Mouse (Mus musculus): ENCODE measurements around the gene Itga10. TPM values are rescaled to one million over a fixed set of nuclear protein-coding genes. Genes with fewer than 3 reads are reported as not detected.

Gene Itga10
- polyA plus RNA-seq, 1 experiment, result 0.49 TPM

DNA sequence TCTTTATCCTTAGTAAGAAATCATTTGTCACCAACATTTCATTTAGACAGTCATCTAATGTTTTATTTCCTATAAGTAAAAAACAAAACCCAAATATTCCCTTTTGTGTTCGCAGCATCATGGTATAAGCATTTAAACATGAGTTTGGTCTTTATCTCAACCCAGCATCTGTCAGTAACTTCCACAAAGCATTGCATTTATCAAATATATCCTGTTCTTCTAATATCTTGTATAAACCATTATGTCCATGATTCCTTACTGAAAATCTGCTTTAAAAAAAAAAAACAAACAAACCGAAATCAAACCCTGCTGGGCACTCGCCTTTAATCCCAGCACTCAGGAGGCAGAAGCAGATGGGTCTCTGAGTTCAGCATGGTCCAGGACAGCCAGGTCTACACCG is 38.8 kb upstream of the Itga10 start:
- 86% methylated on average over 4 of the region's 4 CpGs for WGBS

DNA sequence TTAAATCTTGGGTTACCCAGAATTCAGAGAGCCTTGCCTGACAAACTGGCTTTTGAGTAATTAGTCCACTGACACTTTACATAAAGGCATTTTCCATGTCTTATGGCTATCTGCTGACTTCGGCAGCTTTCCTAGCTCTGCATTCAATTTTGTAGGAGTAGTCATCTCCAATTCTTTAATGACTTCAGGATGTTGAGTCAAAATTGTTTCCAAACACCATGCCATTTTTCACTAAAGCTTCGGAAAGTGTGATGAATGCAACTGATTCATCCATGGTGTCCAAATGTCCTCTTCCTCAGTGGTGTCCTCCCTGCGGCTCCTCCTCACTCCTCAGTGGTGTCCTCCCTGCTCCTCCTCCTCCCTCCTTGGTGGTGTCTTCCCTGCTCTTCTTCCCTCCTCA is 27.4 kb upstream of the Itga10 start:
- Histone ChIP-seq H3K36me3 (ENCODE audit: control insufficient read depth, insufficient read depth, low read length) (peaks cover 9% of the 10 kb centered on the region), H3K27ac (ENCODE audit: insufficient read depth, low read depth, low read length) (no peak overlapping the region), H3K27me3 (ENCODE audit: control insufficient read depth, insufficient read depth, low read length) (no peaks in the 10 kb centered on the region), H3K4me3 (ENCODE audit: low read depth, low read length) (no peak overlapping the region), H3K4me1 (ENCODE audit: control insufficient read depth, insufficient read depth, insufficient read length, low read length) (no peaks in the 10 kb centered on the region)
- TF ChIP-seq POLR2A (IDR thresholded peaks at IDR 0.05; ENCODE audit: low read depth, low read length) (no peak), CTCF (IDR thresholded peaks at IDR 0.05; ENCODE audit: extremely low read depth, insufficient read length, insufficient replicate concordance, low read depth, low read length) (no peak)
- 91% methylated on average over 3 of the region's 3 CpGs for WGBS

More for the DNA sequence above, 38.8 kb upstream of the Itga10 start:
- no peaks in the 10 kb centered on the region for H3K36me3 ChIP-seq (ENCODE audit: control insufficient read depth, insufficient read depth, low read length)
- TF ChIP-seq POLR2A (IDR thresholded peaks at IDR 0.05; ENCODE audit: low read depth, low read length) (no peak), CTCF (IDR thresholded peaks at IDR 0.05; ENCODE audit: extremely low read depth, insufficient read length, insufficient replicate concordance, low read depth, low read length) (no peak)
- H3K4me3 ChIP-seq (ENCODE audit: low read depth, low read length), result no peak overlapping the region
- no peak overlapping the region for H3K27ac ChIP-seq (ENCODE audit: insufficient read depth, low read depth, low read length)
- no peaks in the 10 kb centered on the region for H3K4me1 ChIP-seq (ENCODE audit: control insufficient read depth, insufficient read depth, insufficient read length, low read length)
- H3K27me3 ChIP-seq (ENCODE audit: control insufficient read depth, insufficient read depth, low read length), result 0 out of 2 replicates have a peak, but pooled peaks cover 5% of the 10 kb centered on the region

DNA sequence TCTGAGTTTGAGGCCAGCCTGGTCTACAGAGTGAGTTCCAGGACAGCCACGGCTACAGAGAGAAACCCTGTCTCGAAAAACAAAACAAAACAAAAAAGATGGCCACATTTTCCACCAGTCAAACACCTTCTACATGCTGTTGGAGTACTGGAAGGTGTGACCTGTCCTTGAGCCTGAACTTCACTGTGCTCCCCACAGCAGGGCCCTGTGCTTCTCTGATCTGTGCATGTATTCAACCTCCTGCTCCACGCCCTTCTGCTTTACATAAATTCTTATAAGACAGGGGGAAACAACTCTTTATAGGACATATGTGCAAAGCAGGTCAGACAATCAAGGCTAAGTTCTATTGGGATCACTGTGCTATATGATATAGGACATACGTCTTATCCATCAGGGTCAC is 22.2 kb upstream of the Itga10 start:
- 95% methylated on average over 4 of the region's 4 CpGs for WGBS
- Histone ChIP-seq H3K4me1 (ENCODE audit: control insufficient read depth, insufficient read depth, insufficient read length, low read length) (no peaks in the 10 kb centered on the region), H3K36me3 (ENCODE audit: control insufficient read depth, insufficient read depth, low read length) (peaks cover 8% of the 10 kb centered on the region), H3K27me3 (ENCODE audit: control insufficient read depth, insufficient read depth, low read length) (no peaks in the 10 kb centered on the region), H3K27ac (ENCODE audit: insufficient read depth, low read depth, low read length) (no peak overlapping the region), H3K4me3 (ENCODE audit: low read depth, low read length) (no peak overlapping the region)
- TF ChIP-seq CTCF (IDR thresholded peaks at IDR 0.05; ENCODE audit: extremely low read depth, insufficient read length, insufficient replicate concordance, low read depth, low read length), result no peak
- TF ChIP-seq POLR2A (IDR thresholded peaks at IDR 0.05; ENCODE audit: low read depth, low read length), result no peak

DNA sequence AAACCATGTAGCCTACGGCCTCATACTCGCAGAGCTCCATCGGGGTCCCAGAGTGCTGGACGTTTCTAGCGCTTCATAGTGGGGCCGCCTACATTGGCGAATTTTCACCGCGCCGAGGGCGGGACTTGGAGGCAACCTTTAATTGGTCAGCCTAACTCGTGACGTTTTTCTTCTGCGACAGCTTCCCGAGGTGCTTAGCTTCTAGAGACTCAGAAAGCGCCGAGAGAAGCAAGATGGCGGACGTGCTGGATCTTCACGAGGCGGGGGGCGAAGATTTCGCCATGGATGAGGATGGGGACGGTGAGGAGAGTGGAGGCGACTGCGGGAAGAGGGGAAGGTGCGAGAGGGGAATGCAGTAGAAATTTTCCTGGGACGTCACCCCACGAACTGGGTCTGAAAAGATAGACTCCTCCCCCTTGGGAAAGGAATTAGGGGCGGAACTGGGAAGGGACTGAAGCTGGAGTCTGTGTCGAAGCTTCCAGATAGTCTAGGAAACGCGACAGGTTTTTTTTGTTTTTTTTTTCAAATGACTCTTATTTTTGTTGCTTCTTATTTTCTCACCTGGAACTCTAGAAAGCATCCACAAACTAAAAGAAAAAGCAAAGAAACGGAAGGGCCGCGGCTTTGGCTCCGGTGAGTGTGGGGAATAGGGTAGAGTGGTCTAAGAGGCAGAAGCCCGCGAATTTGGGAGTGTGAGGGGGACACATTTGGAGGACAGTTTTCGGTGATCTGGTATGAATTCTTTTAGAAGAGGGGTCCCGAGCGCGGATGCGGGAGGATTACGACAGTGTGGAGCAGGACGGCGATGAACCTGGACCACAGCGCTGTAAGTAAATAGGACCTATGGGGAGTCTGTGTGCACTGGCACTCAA is 15.4 kb upstream of the Itga10 start, which contains the start of gene Rbm8a:
Gene Rbm8a (plus strand): TSS at position 205 of the 872 bp plus-strand sequence.
- under 1% methylated on average over 48 of the region's 48 CpGs for WGBS

DNA sequence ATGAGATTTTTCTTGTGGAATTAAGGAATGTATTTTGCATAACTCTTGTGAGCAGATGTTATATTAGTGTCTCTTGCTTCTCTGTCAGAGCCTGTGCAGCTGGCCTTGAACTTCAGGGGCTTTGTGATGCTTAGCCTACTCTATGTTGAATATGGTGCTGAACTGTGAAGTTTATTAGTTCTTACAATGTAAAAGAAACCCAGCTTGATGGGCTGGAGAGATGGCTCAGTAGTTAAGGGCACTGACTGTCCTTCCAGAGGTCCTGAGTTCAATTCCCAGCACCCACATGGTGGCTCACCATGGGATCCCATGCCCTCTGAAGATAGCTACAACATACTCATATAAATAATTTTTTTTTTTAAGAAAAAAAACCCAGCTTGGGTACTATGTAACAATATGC is 13.3 kb upstream of the Itga10 start:
- TF ChIP-seq CTCF (IDR thresholded peaks at IDR 0.05; ENCODE audit: extremely low read depth, insufficient read length, insufficient replicate concordance, low read depth, low read length) (no peak), POLR2A (IDR thresholded peaks at IDR 0.05; ENCODE audit: low read depth, low read length) (no peak)
- no peak overlapping the region for H3K27ac ChIP-seq (ENCODE audit: insufficient read depth, low read depth, low read length)
- H3K27me3 ChIP-seq (ENCODE audit: control insufficient read depth, insufficient read depth, low read length), result no peaks in the 10 kb centered on the region
- peaks cover 4% of the 10 kb centered on the region; the same call in 1 of the 2 replicates for H3K4me1 ChIP-seq (ENCODE audit: control insufficient read depth, insufficient read depth, insufficient read length, low read length)
- H3K36me3 ChIP-seq (ENCODE audit: control insufficient read depth, insufficient read depth, low read length), result peaks cover 11% of the 10 kb centered on the region
- no peak overlapping the region for H3K4me3 ChIP-seq (ENCODE audit: low read depth, low read length)

More for the DNA sequence above, 15.4 kb upstream of the Itga10 start, which contains the start of gene Rbm8a:
- H3K27me3 ChIP-seq (ENCODE audit: control insufficient read depth, insufficient read depth, low read length), result no peaks in the 10 kb centered on the region
- peaks cover 11% of the 10 kb centered on the region for H3K36me3 ChIP-seq (ENCODE audit: control insufficient read depth, insufficient read depth, low read length)
- H3K27ac ChIP-seq (ENCODE audit: insufficient read depth, low read depth, low read length), result peak within 1 kb of the TSS; percentile 76
- TF ChIP-seq CTCF (IDR thresholded peaks at IDR 0.05; ENCODE audit: extremely low read depth, insufficient read length, insufficient replicate concordance, low read depth, low read length) (no peak), POLR2A (IDR thresholded peaks at IDR 0.05; ENCODE audit: low read depth, low read length) (peak; percentile 80)
- no peaks in the 10 kb centered on the region; the same call in 1 of the 2 replicates for H3K4me1 ChIP-seq (ENCODE audit: control insufficient read depth, insufficient read depth, insufficient read length, low read length)
- peak within 1 kb of the TSS; percentile 87 for H3K4me3 ChIP-seq (ENCODE audit: low read depth, low read length)

DNA sequence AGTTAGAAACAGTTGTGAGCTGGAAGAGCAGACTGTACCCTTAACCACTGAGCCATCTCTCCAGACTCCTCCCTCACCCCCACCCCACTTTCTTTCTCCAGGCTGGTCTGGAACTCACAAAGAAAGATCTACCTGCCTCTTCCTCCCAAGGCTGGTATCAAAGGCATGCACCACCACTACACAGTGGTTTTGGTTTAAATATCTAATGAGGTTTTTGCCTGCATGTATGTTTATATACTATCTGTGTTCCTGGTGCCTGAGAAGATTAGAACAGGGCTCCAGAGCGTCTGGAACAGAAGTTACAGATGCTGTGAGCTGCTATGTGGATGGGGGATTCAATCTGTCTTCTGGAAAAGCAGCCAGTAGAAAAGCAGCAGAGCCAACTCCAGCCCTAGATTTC is 11.4 kb upstream of the Itga10 start:
- no peaks in the 10 kb centered on the region for H3K27me3 ChIP-seq (ENCODE audit: control insufficient read depth, insufficient read depth, low read length)
- WGBS, result 73% methylated on average over 1 of the region's 1 CpGs
- TF ChIP-seq CTCF (IDR thresholded peaks at IDR 0.05; ENCODE audit: extremely low read depth, insufficient read length, insufficient replicate concordance, low read depth, low read length) (no peak), POLR2A (IDR thresholded peaks at IDR 0.05; ENCODE audit: low read depth, low read length) (no peak)
- no peak overlapping the region for H3K27ac ChIP-seq (ENCODE audit: insufficient read depth, low read depth, low read length)
- no peak overlapping the region for H3K4me3 ChIP-seq (ENCODE audit: low read depth, low read length)
- H3K36me3 ChIP-seq (ENCODE audit: control insufficient read depth, insufficient read depth, low read length), result peaks cover 16% of the 10 kb centered on the region
- peaks cover 6% of the 10 kb centered on the region; the same call in 1 of the 2 replicates for H3K4me1 ChIP-seq (ENCODE audit: control insufficient read depth, insufficient read depth, insufficient read length, low read length)
